Mouse (Mus musculus) lung, adult 2 months (tissue): ENCODE results near the gene E2f6. TPM values are rescaled to one million over a fixed set of nuclear protein-coding genes. Genes with fewer than 3 reads are reported as not detected.

Experiments used
- DNase-seq: peaks from one replicate; pipeline ENCODE4 v3.0.0; 2022
- H3K4me1 ChIP-seq: fragments of 200-500 bp; 2 replicates; pipeline ENCODE4 v1.6.1; 2011; ENCODE audit warnings: low read length; ENCODE audit not compliant: control insufficient read depth, insufficient read depth
- H3K4me3 ChIP-seq: fragments of 200-500 bp; replicated peaks from 2 replicates; pipeline ENCODE3; 2011; ENCODE audit warnings: low read depth, mild to moderate bottlenecking, control low read depth, low read length; ENCODE audit errors: extremely low read depth
- CTCF ChIP-seq: fragments of 200-500 bp; IDR thresholded peaks from 2 replicates; pipeline ENCODE4 v1.5.1; 2011; ENCODE audit warnings: mild to moderate bottlenecking, low read length, control low read depth; ENCODE audit not compliant: insufficient read depth
- POLR2A ChIP-seq: fragments of 200-500 bp; IDR thresholded peaks from 2 replicates; pipeline ENCODE4 v1.6.1; 2011; ENCODE audit warnings: low read depth, mild to moderate bottlenecking, control low read depth, low read length, borderline replicate concordance; ENCODE audit errors: extremely low read depth
- WGBS: fragments of 180-500 bp; shearing (Covaris S2); methylation state at CpG from one replicate; pipeline ENCODE4 v1.1.7; 2018; 5-methylcytosine and 5-hydroxymethylcytosine counted together
- polyA plus RNA-seq: library from polyadenylated mRNA; depleted of rRNA; stranded (reverse); fragments of >200 nt; gene quantifications from 2 replicates; pipeline ENCODE4 v1.2.3, GENCODE M21; 2012

Gene E2f6
- polyA plus RNA-seq, 1 experiment, result 15.1 TPM

- 55% methylated on average over 6 of the region's 6 CpGs for WGBS
- no peak for DNase-seq
- H3K4me1 ChIP-seq, result peaks cover 6% of the 10 kb centered on the region; the same call in 1 of the 2 replicates
- TF ChIP-seq CTCF (no peak), POLR2A (no peak)
- no peak overlapping the region for H3K4me3 ChIP-seq
Measured at GRCm38 (mm10) chr12:16855632-16856305, 45.0 kb downstream of the E2f6 start.

GRCm38 (mm10) chr12:16856306-16856679 is 45.5 kb downstream of the E2f6 start:
- peaks cover 6% of the 10 kb centered on the region; the same call in 1 of the 2 replicates for H3K4me1 ChIP-seq
- TF ChIP-seq CTCF (no peak), POLR2A (no peak)
- WGBS, result 79% methylated on average over 2 of the region's 2 CpGs
- DNase-seq, result no peak
- H3K4me3 ChIP-seq, result no peak overlapping the region

GRCm38 (mm10) chr12:16858081-16858480 is 47.3 kb downstream of the E2f6 start:
- WGBS, result 47% methylated on average over 4 of the region's 4 CpGs
- DNase-seq, result no peak
- H3K4me3 ChIP-seq, result no peak overlapping the region

GRCm38 (mm10) chr12:16859781-16860180 is 49.0 kb downstream of the E2f6 start:
- TF ChIP-seq CTCF (no peak), POLR2A (no peak)
- peaks cover 3% of the 10 kb centered on the region; the same call in 1 of the 2 replicates for H3K4me1 ChIP-seq
- H3K4me3 ChIP-seq, result no peak overlapping the region
- 92% methylated on average over 2 of the region's 2 CpGs for WGBS
- no peak for DNase-seq

More at GRCm38 (mm10) chr12:16858081-16858480, 47.3 kb downstream of the E2f6 start:
- peaks cover 6% of the 10 kb centered on the region; the same call in 1 of the 2 replicates for H3K4me1 ChIP-seq
- TF ChIP-seq POLR2A (no peak), CTCF (no peak)

GRCm38 (mm10) chr12:16860533-16860932 is 49.8 kb downstream of the E2f6 start:
- TF ChIP-seq POLR2A (no peak), CTCF (no peak)
- WGBS, result 81% methylated on average over 1 of the region's 1 CpGs
- no peak for DNase-seq
- H3K4me1 ChIP-seq, result peaks cover 3% of the 10 kb centered on the region
- H3K4me3 ChIP-seq, result no peak overlapping the region

GRCm38 (mm10) chr12:16860961-16861360 is 50.2 kb downstream of the E2f6 start:
- WGBS, result 47% methylated on average over 3 of the region's 3 CpGs
- DNase-seq, result no peak
- Histone ChIP-seq H3K4me1 (peaks cover 3% of the 10 kb centered on the region), H3K4me3 (no peak overlapping the region)
- TF ChIP-seq CTCF, result no peak
- no peak for TF ChIP-seq POLR2A

- WGBS, result 57% methylated on average over 4 of the region's 4 CpGs
- DNase-seq, result no peak
- TF ChIP-seq CTCF (no peak), POLR2A (no peak)
Measured at GRCm38 (mm10) chr12:16864477-16864876, 53.7 kb downstream of the E2f6 start.

GRCm38 (mm10) chr12:16865871-16866270 is 55.1 kb downstream of the E2f6 start:
- no peak for TF ChIP-seq POLR2A
- TF ChIP-seq CTCF, result no peak
- Histone ChIP-seq H3K4me1 (peaks cover 17% of the 10 kb centered on the region), H3K4me3 (no peak overlapping the region)
- WGBS, result 25% methylated on average over 3 of the region's 3 CpGs
- DNase-seq, result no peak

More at GRCm38 (mm10) chr12:16864477-16864876, 53.7 kb downstream of the E2f6 start:
- H3K4me3 ChIP-seq, result no peak overlapping the region
- peaks cover 7% of the 10 kb centered on the region for H3K4me1 ChIP-seq

- WGBS, result 21% methylated on average over 3 of the region's 3 CpGs
- no peak for DNase-seq
- no peak overlapping the region for H3K4me3 ChIP-seq
- H3K4me1 ChIP-seq, result peaks cover 20% of the 10 kb centered on the region
- TF ChIP-seq POLR2A (no peak), CTCF (no peak)
Measured at GRCm38 (mm10) chr12:16866460-16866859, 55.7 kb downstream of the E2f6 start.

GRCm38 (mm10) chr12:16867306-16867705 is 56.5 kb downstream of the E2f6 start:
- no peak for DNase-seq
- no peak overlapping the region for H3K4me3 ChIP-seq

More at GRCm38 (mm10) chr12:16867306-16867705, 56.5 kb downstream of the E2f6 start:
- peaks cover 20% of the 10 kb centered on the region for H3K4me1 ChIP-seq
- TF ChIP-seq POLR2A (no peak), CTCF (no peak)
- WGBS, result 74% methylated on average over 7 of the region's 7 CpGs
